Comparison of ENCODE assay signal across 13 mouse cellular contexts in genomic region chr9:104535508-104535907, GRCm38 (mm10). TPM values are rescaled to one million over a fixed set of nuclear protein-coding genes. Genes with fewer than 3 reads are reported as not detected.
DNase-seq lines count a peak whose midpoint lies in the region; ATAC-seq and TF ChIP-seq lines count a peak whose summit lies in the region.
"Had no signal": no experiment of that assay in that cellular context is flagged by ENCODE, and none has a peak within 500 bp of the region (broad histone marks: within the 10 kb centered on the region; RNA-seq: fewer than 3 reads in every experiment).

No protein-coding gene starts in this region.

- no peaks in the 10 kb centered on the region for H3K4me1 ChIP-seq in heart, adult 2 months (ENCODE audit: control insufficient read depth, insufficient read depth, low read length)
- H3K4me1 ChIP-seq in lung, postnatal 0 days (ENCODE audit: insufficient read depth, low read depth, low read length): no peaks in the 10 kb centered on the region
- H3K4me1 ChIP-seq: heart, embryonic 10.5 days; limb, embryonic 13.5 days had no signal

- 38% methylated on average over 6 of the region's 6 CpGs for WGBS in heart, adult 2 months
- 42% methylated on average over 6 of the region's 6 CpGs for WGBS in lung, postnatal 0 days

- ATAC-seq in lung, postnatal 0 days: no peak

- no peak overlapping the region for H3K4me3 ChIP-seq in heart, adult 2 months
- H3K4me3 ChIP-seq in lung, postnatal 0 days (ENCODE audit: low read depth, low read length): no peak overlapping the region
- H3K4me3 ChIP-seq: erythroblast, embryonic 14.5 days; heart, embryonic 10.5 days; limb, embryonic 13.5 days had no signal

- TF ChIP-seq EP300 in heart, adult 2 months (IDR thresholded peaks at IDR 0.05; ENCODE audit: insufficient read depth, low read depth, low read length): no peak
- no peak for TF ChIP-seq EP300 in lung, postnatal 0 days (IDR thresholded peaks at IDR 0.05)

- H3K36me3 ChIP-seq in heart, adult 2 months (ENCODE audit: control insufficient read depth, insufficient read depth, low read length): no peaks in the 10 kb centered on the region
- H3K36me3 ChIP-seq in lung, postnatal 0 days (ENCODE audit: insufficient read depth, low read length): no peaks in the 10 kb centered on the region
- H3K36me3 ChIP-seq: heart, embryonic 10.5 days; limb, embryonic 13.5 days had no signal

- DNase-seq in heart, adult 2 months: no peak
- DNase-seq in heart, postnatal 14 days: no peak
- no peak for DNase-seq in lung, postnatal 0 days (ENCODE audit: low spot score)
- no peak for DNase-seq in lung, postnatal 4 days
- peak; percentile 48 for DNase-seq in R1 (ENCODE audit: low read depth, low spot score)
- DNase-seq in naive thymus-derived CD4-positive, alpha-beta T cell, adult 2 months (ENCODE audit: low read depth): peak; percentile 2
- DNase-seq in natural killer cell, adult 2 months (ENCODE audit: low spot score in 2 of 2): no peak
- DNase-seq in adrenal gland, adult 2 months: no peak
- DNase-seq: spleen, adult 18-20 months had no signal

- no peak overlapping the region for H3K4me2 ChIP-seq in lung, postnatal 0 days (replicated peaks; ENCODE audit: low read depth, low read length)
- H3K4me2 ChIP-seq: limb, embryonic 13.5 days had no signal

- TF ChIP-seq CTCF in heart, adult 2 months (IDR thresholded peaks at IDR 0.05): peak; percentile 45
- TF ChIP-seq CTCF in lung, postnatal 0 days (IDR thresholded peaks at IDR 0.05): peak; percentile 46

- no peak overlapping the region for H3K9ac ChIP-seq in heart, adult 2 months (ENCODE audit: low read depth, low read length)
- H3K9ac ChIP-seq in lung, postnatal 0 days (replicated peaks; ENCODE audit: low read depth): no peak overlapping the region
- H3K9ac ChIP-seq: limb, embryonic 13.5 days had no signal

- intact Hi-C loops in heart, adult 2 months (cut with DNase I): no loop called here
- intact Hi-C loops in heart, postnatal 14 days (cut with DNase I): no loop called here

- H3K79me2 ChIP-seq in heart, adult 2 months (replicated peaks; ENCODE audit: control insufficient read depth, insufficient read depth, low read length): no peaks in the 10 kb centered on the region

- no peaks in the 10 kb centered on the region for H3K9me3 ChIP-seq in lung, postnatal 0 days (ENCODE audit: low read length)
- H3K9me3 ChIP-seq: heart, embryonic 10.5 days; limb, embryonic 13.5 days had no signal

- no peak for TF ChIP-seq POLR2A in heart, adult 2 months (IDR thresholded peaks at IDR 0.05; ENCODE audit: insufficient read depth, low read depth, low read length)

- H3K27me3 ChIP-seq in heart, adult 2 months (ENCODE audit: control insufficient read depth, insufficient read depth, low read length): no peaks in the 10 kb centered on the region
- H3K27me3 ChIP-seq in lung, postnatal 0 days (replicated peaks; ENCODE audit: insufficient read depth, low read length): no peaks in the 10 kb centered on the region
- H3K27me3 ChIP-seq: limb, embryonic 13.5 days had no signal

- H3K27ac ChIP-seq in heart, adult 2 months: no peak overlapping the region
- no peak overlapping the region for H3K27ac ChIP-seq in lung, postnatal 0 days (ENCODE audit: low read length)
- H3K27ac ChIP-seq: heart, embryonic 10.5 days; limb, embryonic 13.5 days had no signal

RNA-seq across cellular contexts. Expression of gene Cpne4, which starts 11.6 kb away (rescaled TPM):
- total RNA-seq in heart, adult 2 months (2021): under 1 TPM in 1 of 2 experiments, not detected in 1; 0.08 TPM
- 0.03 and 0.08 TPM in 2 replicates for polyA plus RNA-seq in heart, adult 2 months (2012; rRNA removed)
- total RNA-seq in heart, postnatal 14 days (2021): under 1 TPM in 1 of 2 experiments, not detected in 1; 0.07 TPM
- polyA plus RNA-seq in lung, postnatal 0 days (2015; fragmentation: Nextera tagmentation; extraction: Ambion mirVana): 0.16 and 0.18 TPM in 2 replicates
- total RNA-seq in adrenal gland, adult 2 months (2021): under 1 TPM in 1 of 2 experiments, not detected in 1; 0.23 TPM
- polyA plus RNA-seq in adrenal gland, adult 2 months (2012; rRNA removed): not detected in 2 replicates
- polyA plus RNA-seq: erythroblast, embryonic 14.5 days; kidney, embryonic 14.5 days had no signal

Comparison
In these comparisons a context has a peak if more than half of its experiments do, and no peak if none do; other contexts are left out.
1. DNase-seq: peak in R1 (single experiment) and naive thymus-derived CD4-positive, alpha-beta T cell, adult 2 months (single experiment); none in heart, adult 2 months (0 of 2), heart, postnatal 14 days (0 of 2), lung, postnatal 0 days (single experiment), lung, postnatal 4 days (0 of 2), natural killer cell, adult 2 months (0 of 2) and adrenal gland, adult 2 months (single experiment).